Mouse (Mus musculus): ENCODE data around the gene Pet100. TPM values are rescaled to one million over a fixed set of nuclear protein-coding genes. Genes with fewer than 3 reads are reported as not detected.

Gene Pet100
- polyA plus RNA-seq, 1 experiment from 2014 or later, result 63.5 TPM

Other genes with a start within 250 kb of the Pet100 start
- 12.0 and 12.1 TPM in 2 replicates for gene Arhgef18, start 228.5 kb upstream of the Pet100 start, polyA plus RNA-seq (2015; fragmentation: Nextera tagmentation; extraction: Ambion mirVana)
- gene Pex11g, start 153.9 kb upstream of the Pet100 start, polyA plus RNA-seq (2015; fragmentation: Nextera tagmentation; extraction: Ambion mirVana), result 4.5 and 5.0 TPM in 2 replicates
- gene Tex45, start 150.7 kb upstream of the Pet100 start, polyA plus RNA-seq (2015; fragmentation: Nextera tagmentation; extraction: Ambion mirVana), result 0.31 and 0.46 TPM in 2 replicates
- gene Zfp358, start 128.4 kb upstream of the Pet100 start, polyA plus RNA-seq (2015; fragmentation: Nextera tagmentation; extraction: Ambion mirVana), result 65.8 and 75.3 TPM in 2 replicates
- gene Mcoln1, start 121.1 kb upstream of the Pet100 start, polyA plus RNA-seq (2015; fragmentation: Nextera tagmentation; extraction: Ambion mirVana), result 121 and 129 TPM in 2 replicates
- 43.6 and 49.8 TPM in 2 replicates for gene Pnpla6, start 106.2 kb upstream of the Pet100 start, polyA plus RNA-seq (2015; fragmentation: Nextera tagmentation; extraction: Ambion mirVana)
- 0.39 and 0.60 TPM in 2 replicates for gene C330021F23Rik, start 53.6 kb upstream of the Pet100 start, polyA plus RNA-seq (2015; fragmentation: Nextera tagmentation; extraction: Ambion mirVana)
- 45.1 and 48.7 TPM in 2 replicates for gene Camsap3, start 34.3 kb upstream of the Pet100 start, polyA plus RNA-seq (2015; fragmentation: Nextera tagmentation; extraction: Ambion mirVana)
- 51.8 and 52.4 TPM in 2 replicates for gene Xab2, start 232 bp upstream of the Pet100 start, polyA plus RNA-seq (2015; fragmentation: Nextera tagmentation; extraction: Ambion mirVana)
- 1.7 and 2.5 TPM in 2 replicates for gene Pcp2, start 4.0 kb downstream of the Pet100 start, polyA plus RNA-seq (2015; fragmentation: Nextera tagmentation; extraction: Ambion mirVana)
- 41.4 and 46.2 TPM in 2 replicates for gene Stxbp2, start 9.4 kb downstream of the Pet100 start, polyA plus RNA-seq (2015; fragmentation: Nextera tagmentation; extraction: Ambion mirVana)
- gene Retn, start 34.2 kb downstream of the Pet100 start, polyA plus RNA-seq (2015; fragmentation: Nextera tagmentation; extraction: Ambion mirVana), result 0.33 and 1.0 TPM in 2 replicates
- gene Mcemp1, start 44.2 kb downstream of the Pet100 start, polyA plus RNA-seq (2015; fragmentation: Nextera tagmentation; extraction: Ambion mirVana), result 0.19 and 0.24 TPM in 2 replicates
- 16.8 and 20.9 TPM in 2 replicates for gene Fcor, start 50.8 kb downstream of the Pet100 start, polyA plus RNA-seq (2015; fragmentation: Nextera tagmentation; extraction: Ambion mirVana)
- gene Trappc5, start 54.8 kb downstream of the Pet100 start, polyA plus RNA-seq (2015; fragmentation: Nextera tagmentation; extraction: Ambion mirVana), result 71.6 and 72.5 TPM in 2 replicates
- 0.57 and 0.63 TPM in 2 replicates for gene Fcer2a, start 72.6 kb downstream of the Pet100 start, polyA plus RNA-seq (2015; fragmentation: Nextera tagmentation; extraction: Ambion mirVana)
- gene Clec4g, start 99.1 kb downstream of the Pet100 start, polyA plus RNA-seq (2015; fragmentation: Nextera tagmentation; extraction: Ambion mirVana), result not detected in 2 replicates
- not detected in 2 replicates for gene Cd209a, start 127.4 kb downstream of the Pet100 start, polyA plus RNA-seq (2015; fragmentation: Nextera tagmentation; extraction: Ambion mirVana)
- gene Cd209e, start 232.8 kb downstream of the Pet100 start, polyA plus RNA-seq (2015; fragmentation: Nextera tagmentation; extraction: Ambion mirVana), result not detected in 2 replicates

Data from midbrain, embryonic 16.5 days (tissue).